Mouse (Mus musculus) heart, embryonic 11.5 days (tissue): ENCODE measurements around the gene Prcd. TPM values are rescaled to one million over a fixed set of nuclear protein-coding genes. Genes with fewer than 3 reads are reported as not detected.

ENCODE experiments used
- ATAC-seq: fragments of 200-750 bp; cut with Nextera tagmentation; replicated peaks from 2 replicates; pipeline ENCODE4 v1.8.0; 2017; ENCODE audit warnings: moderate library complexity; ENCODE audit not compliant: insufficient number of reproducible peaks, low FRiP score, low TSS enrichment
- H3K27ac ChIP-seq: fragments of 300-500 bp; sonication (generic); 2 replicates; pipeline ENCODE4 v1.5.1; 2014; ENCODE audit warnings: mild to moderate bottlenecking, low read depth, low read length
- H3K27me3 ChIP-seq: fragments of 300-500 bp; sonication (generic); 2 replicates; pipeline ENCODE4 v1.6.1; 2014; ENCODE audit warnings: mild to moderate bottlenecking, low read length, mixed read lengths; ENCODE audit not compliant: control insufficient read depth, insufficient read depth
- H3K36me3 ChIP-seq: fragments of 300-500 bp; sonication (generic); 2 replicates; pipeline ENCODE4 v1.6.1; 2014; ENCODE audit warnings: mild to moderate bottlenecking, low read length, moderate library complexity, mixed read lengths; ENCODE audit not compliant: control insufficient read depth, insufficient read depth
- H3K4me1 ChIP-seq: fragments of 300-500 bp; sonication (generic); 2 replicates; pipeline ENCODE4 v1.6.1; 2014; ENCODE audit warnings: low read length; ENCODE audit not compliant: control insufficient read depth, insufficient read depth
- H3K4me2 ChIP-seq: fragments of 300-500 bp; sonication (generic); 2 replicates; pipeline ENCODE4 v1.6.1; 2014; ENCODE audit warnings: mild to moderate bottlenecking, moderate library complexity
- H3K4me3 ChIP-seq: fragments of 300-500 bp; sonication (generic); 2 replicates; pipeline ENCODE4 v1.5.1; 2014; ENCODE audit warnings: low read depth, low read length
- H3K9ac ChIP-seq: fragments of 300-500 bp; sonication (generic); 2 replicates; pipeline ENCODE4 v1.6.1; 2014; ENCODE audit warnings: mild to moderate bottlenecking, low read depth, low read length, moderate library complexity
- H3K9me3 ChIP-seq: fragments of 300-500 bp; sonication (generic); replicated peaks from 2 replicates; pipeline ENCODE4 v1.6.1; 2016; ENCODE audit warnings: low read length; ENCODE audit not compliant: control insufficient read depth
- WGBS: fragments of 180-500 bp; shearing (Covaris S2); extraction: QIAGEN DNeasy Blood & Tissue Kit; methylation state at CpG from one replicate; pipeline ENCODE4 v1.1.7; 2014; ENCODE audit not compliant: insufficient replicate concordance; 5-methylcytosine and 5-hydroxymethylcytosine counted together
- polyA plus RNA-seq: library from polyadenylated mRNA; unstranded; fragments of >200 nt; fragmentation: Nextera tagmentation; extraction: Ambion mirVana; gene quantifications from 2 replicates; pipeline ENCODE4 v1.2.1, GENCODE M21; 2014

Gene Prcd
- polyA plus RNA-seq, 1 experiment from 2014 or later, result 0.92 TPM

GRCm38 (mm10) chr11:116621258-116621704, 32.1 kb upstream of the Prcd start:
- Histone ChIP-seq H3K36me3 (no peaks in the 10 kb centered on the region), H3K9ac (peak overlapping the region; percentile 29; the same call in 1 of the 2 replicates), H3K27ac (peak overlapping the region; percentile 25; the same call in 1 of the 2 replicates), H3K27me3 (no peaks in the 10 kb centered on the region), H3K4me2 (peak overlapping the region; percentile 90), H3K9me3 (no peaks in the 10 kb centered on the region), H3K4me1 (peaks cover 63% of the 10 kb centered on the region), H3K4me3 (no peak overlapping the region)
- 36% methylated on average over 6 of the region's 6 CpGs for WGBS
- ATAC-seq, result no peak

GRCm38 (mm10) chr11:116623281-116624124, 29.8 kb upstream of the Prcd start:
- no peaks in the 10 kb centered on the region for H3K36me3 ChIP-seq

GRCm38 (mm10) chr11:116624131-116624832, 29.1 kb upstream of the Prcd start:
- peak overlapping the region; percentile 90 for H3K4me2 ChIP-seq
- H3K9ac ChIP-seq, result peak overlapping the region; percentile 66
- H3K4me1 ChIP-seq, result peaks cover 65% of the 10 kb centered on the region
- peak overlapping the region; percentile 72 for H3K4me3 ChIP-seq
- H3K27ac ChIP-seq, result peak overlapping the region; percentile 59
- H3K9me3 ChIP-seq, result no peaks in the 10 kb centered on the region
- no peaks in the 10 kb centered on the region for H3K27me3 ChIP-seq
- no peaks in the 10 kb centered on the region for H3K36me3 ChIP-seq
- 13% methylated on average over 42 of the region's 42 CpGs for WGBS
- ATAC-seq, result peak; percentile 76

More at GRCm38 (mm10) chr11:116623281-116624124, 29.8 kb upstream of the Prcd start:
- peak overlapping the region; percentile 90 for H3K4me2 ChIP-seq
- ATAC-seq, result no peak
- no peaks in the 10 kb centered on the region for H3K27me3 ChIP-seq
- H3K4me3 ChIP-seq, result peak overlapping the region; percentile 72
- peaks cover 63% of the 10 kb centered on the region for H3K4me1 ChIP-seq
- H3K9ac ChIP-seq, result peak overlapping the region; percentile 66
- no peaks in the 10 kb centered on the region for H3K9me3 ChIP-seq
- peak overlapping the region; percentile 10; the same call in 1 of the 2 replicates for H3K27ac ChIP-seq
- WGBS, result 5% methylated on average over 40 of the region's 40 CpGs

DNA sequence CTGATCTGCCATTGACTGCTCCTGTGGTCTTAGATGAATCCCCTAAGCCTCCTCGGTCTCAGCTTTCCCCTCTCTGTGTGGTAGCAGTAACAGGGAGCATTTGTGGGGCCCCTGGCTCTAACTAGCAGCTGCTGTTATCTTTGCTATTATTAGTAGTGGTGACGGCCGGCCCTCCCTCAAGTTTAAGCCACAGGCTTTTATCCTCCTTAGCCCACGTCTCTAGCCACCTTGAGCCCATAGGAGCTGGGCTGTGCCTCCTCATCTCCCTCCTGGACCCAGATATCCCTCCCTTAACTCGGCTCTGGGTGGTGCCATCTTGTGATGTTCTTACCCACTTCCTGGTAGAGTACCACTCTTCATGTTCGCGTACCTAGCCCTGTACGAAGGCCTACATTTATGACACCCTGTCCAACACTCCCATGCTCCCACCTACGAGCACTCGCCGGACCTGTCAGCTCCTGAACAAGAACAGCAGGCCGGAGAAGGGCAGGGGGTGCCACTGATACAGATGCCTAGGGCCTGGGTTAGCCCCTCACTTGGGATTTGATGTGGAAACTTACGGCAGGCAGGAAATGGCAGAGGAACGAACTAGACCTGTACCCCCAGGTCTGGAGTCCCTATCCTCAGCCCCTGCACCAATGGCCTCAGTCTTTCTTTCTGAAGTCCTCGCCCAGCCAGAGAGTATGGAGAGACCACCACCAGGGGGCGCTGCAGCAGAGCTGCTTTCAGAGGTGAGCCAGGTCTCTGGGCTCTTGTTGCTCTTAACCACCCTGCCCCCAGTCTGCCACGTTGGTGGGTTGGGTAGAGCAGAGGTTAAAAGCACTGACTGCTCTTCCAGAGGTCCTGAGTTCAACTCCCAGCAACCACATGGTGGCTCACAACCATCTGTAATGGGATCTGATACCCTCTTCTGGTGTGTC, 28.0 kb upstream of the Prcd start:
- Histone ChIP-seq H3K27ac (peak overlapping the region; percentile 59), H3K9me3 (no peaks in the 10 kb centered on the region), H3K9ac (no peak overlapping the region; the same call in 1 of the 2 replicates), H3K27me3 (no peaks in the 10 kb centered on the region), H3K4me1 (peaks cover 59% of the 10 kb centered on the region), H3K36me3 (no peaks in the 10 kb centered on the region), H3K4me2 (peak overlapping the region; percentile 90), H3K4me3 (no peak overlapping the region)
- no peak for ATAC-seq
- WGBS, result 52% methylated on average over 17 of the region's 17 CpGs

GRCm38 (mm10) chr11:116626299-116627071, 26.8 kb upstream of the Prcd start, which contains the start of gene Rhbdf2:
TSS of gene Rhbdf2 (minus strand) at chr11:116627019.
- H3K27ac ChIP-seq, result peak within 1 kb of the TSS; percentile 22; the same call in 1 of the 2 replicates
- H3K4me2 ChIP-seq, result no peak within 1 kb of the TSS
- no peaks in the 10 kb centered on the region for H3K36me3 ChIP-seq
- no peak for ATAC-seq
- 47% methylated on average over 10 of the region's 10 CpGs for WGBS
- H3K9me3 ChIP-seq, result no peaks in the 10 kb centered on the region
- H3K4me1 ChIP-seq, result peaks cover 47% of the 10 kb centered on the region
- H3K9ac ChIP-seq, result no peak within 1 kb of the TSS
- no peak within 1 kb of the TSS for H3K4me3 ChIP-seq
- H3K27me3 ChIP-seq, result no peaks in the 10 kb centered on the region

DNA sequence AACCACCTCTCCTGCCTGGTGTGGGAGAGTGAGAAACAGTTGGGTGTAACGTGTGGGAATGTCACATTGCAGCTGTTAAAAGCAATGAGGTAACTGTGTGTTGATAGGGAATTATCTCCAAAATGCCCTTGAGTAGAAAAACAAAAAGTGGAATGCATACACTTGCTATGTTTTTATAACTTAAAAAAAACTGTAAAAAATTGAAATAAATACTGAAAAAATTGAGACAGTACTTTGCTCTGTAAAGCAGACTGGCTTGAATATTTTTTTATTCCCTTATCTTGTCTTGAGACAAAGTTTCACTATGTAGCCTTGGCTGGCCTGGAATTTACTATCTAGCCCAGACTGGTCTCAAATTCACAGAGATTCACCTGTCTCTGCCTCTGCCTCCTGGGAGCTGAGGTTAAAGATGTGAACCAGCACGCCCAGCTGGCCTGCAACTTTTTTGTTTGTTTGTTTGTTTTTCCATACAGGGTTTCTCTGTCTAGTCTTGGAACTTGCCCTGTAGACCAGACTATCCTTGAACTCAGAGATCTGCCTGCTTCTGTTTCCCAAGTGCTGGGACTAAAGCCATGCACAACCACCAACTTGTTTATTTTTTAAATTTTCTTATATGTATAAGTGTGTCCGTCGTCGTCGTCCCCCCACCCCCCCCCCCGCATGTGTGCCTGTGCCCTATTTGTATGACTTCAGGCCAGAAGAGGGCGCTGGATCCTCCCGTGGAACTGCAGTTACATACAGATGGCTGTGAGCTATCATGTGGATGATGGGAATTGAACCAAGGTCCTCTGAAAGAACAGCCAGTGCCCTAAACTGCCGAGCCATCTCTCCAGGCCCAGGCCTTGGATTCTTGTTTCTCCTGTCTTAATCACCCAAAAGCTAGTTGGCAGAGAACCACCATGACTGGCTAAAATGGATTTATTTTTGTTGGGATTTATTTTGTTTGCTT, 26.0 kb upstream of the Prcd start:
- Histone ChIP-seq H3K27ac (no peak overlapping the region; the same call in 1 of the 2 replicates), H3K4me1 (peaks cover 39% of the 10 kb centered on the region)
- 36% methylated on average over 10 of the region's 10 CpGs for WGBS

GRCm38 (mm10) chr11:116628712-116629111, 24.6 kb upstream of the Prcd start:
- Histone ChIP-seq H3K27ac (no peak overlapping the region), H3K9me3 (no peaks in the 10 kb centered on the region), H3K4me3 (no peak overlapping the region), H3K9ac (no peak overlapping the region), H3K27me3 (no peaks in the 10 kb centered on the region), H3K4me2 (no peak overlapping the region; the same call in 1 of the 2 replicates), H3K4me1 (peaks cover 29% of the 10 kb centered on the region), H3K36me3 (no peaks in the 10 kb centered on the region)
- 55% methylated on average over 9 of the region's 9 CpGs for WGBS
- ATAC-seq, result no peak

More for the DNA sequence above, 26.0 kb upstream of the Prcd start:
- Histone ChIP-seq H3K27me3 (no peaks in the 10 kb centered on the region), H3K4me2 (no peak overlapping the region), H3K4me3 (no peak overlapping the region), H3K36me3 (no peaks in the 10 kb centered on the region), H3K9ac (no peak overlapping the region), H3K9me3 (no peaks in the 10 kb centered on the region)
- ATAC-seq, result no peak
